Mouse (Mus musculus) brain, embryonic 18.5 days (tissue): ENCODE data around the gene Adss.

Experiments used
- DNase-seq: peaks from one replicate; pipeline ENCODE4 v3.0.0-alpha.2; 2012; ENCODE audit warnings: low read depth, low spot score

Gene Adss

DNA sequence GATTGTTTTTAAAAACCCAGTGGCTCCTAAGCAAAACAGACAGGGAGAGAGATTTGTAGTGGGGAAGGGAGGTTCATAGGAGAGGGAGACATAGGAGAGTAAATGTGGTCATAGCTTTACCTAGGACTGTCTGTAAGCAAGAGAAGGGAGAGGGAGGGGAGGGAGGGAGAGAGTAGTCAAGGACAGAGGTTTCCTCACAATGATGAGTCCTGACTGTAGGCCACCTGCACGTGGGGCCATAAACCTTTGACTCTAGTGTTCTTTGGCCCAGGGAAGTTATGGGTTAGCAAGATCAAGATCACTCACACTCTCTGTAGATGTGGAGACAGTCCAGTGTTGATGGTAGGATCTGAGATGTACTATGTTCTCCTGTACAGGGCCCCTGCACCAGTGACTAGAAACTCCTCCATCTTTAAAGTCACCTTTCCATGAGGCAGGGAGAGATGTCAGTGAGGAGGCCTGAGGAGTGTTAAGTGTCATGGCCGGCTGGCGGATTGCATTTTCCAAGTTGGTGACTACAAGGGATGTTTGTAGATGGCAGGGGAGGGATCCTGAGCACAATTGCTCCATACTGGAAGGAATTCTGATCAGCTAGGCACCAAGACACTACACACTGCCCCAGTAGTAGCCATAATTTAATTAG, 68.3 kb downstream of the Adss start:
- DNase-seq = no peak

GRCm38 (mm10) chr1:177726870-177727269, 69.4 kb downstream of the Adss start:
- DNase-seq = no peak

DNA sequence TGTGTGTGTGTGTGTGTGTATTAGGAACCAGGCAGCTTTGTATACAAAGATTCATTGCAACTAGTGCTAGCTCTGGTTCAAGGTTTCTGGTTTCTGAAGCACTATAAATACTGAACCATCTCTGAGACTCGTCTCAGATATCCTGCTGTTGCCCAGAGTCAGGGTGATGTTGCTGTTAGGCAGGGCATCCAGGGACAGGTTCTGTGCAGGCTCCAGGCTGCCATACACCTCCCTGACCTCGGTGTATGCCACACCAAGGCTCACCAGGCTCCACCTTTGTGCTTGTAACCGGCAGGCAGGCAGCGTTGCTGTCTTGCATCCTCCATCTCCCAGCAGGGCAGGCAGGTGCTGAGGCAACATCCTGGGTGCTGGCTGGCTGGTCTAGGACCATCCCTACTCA, 72.5 kb downstream of the Adss start:
- no peak for DNase-seq

DNA sequence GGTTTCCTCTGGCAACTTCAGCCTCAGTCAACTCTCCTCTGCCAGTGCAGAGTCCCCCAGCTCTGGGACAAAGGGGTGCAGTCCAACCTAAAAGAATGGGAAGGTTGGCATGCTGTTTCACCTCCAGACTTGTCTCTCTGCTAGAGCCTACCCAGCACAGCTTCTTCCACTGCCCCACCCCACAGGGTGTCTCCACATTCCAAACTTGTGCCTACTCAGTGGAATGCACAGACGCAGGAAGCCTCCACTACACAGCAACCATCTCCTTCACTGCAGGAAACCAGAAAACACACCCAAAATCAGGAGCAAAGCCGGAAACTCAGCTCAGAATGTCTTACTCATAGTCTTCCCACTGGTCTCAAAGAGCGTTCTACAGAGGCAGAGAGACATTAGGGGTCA, 77.3 kb downstream of the Adss start:
- no peak for DNase-seq

- no peak for DNase-seq
Observed at GRCm38 (mm10) chr1:177718340-177719028, 77.8 kb downstream of the Adss start.

DNA sequence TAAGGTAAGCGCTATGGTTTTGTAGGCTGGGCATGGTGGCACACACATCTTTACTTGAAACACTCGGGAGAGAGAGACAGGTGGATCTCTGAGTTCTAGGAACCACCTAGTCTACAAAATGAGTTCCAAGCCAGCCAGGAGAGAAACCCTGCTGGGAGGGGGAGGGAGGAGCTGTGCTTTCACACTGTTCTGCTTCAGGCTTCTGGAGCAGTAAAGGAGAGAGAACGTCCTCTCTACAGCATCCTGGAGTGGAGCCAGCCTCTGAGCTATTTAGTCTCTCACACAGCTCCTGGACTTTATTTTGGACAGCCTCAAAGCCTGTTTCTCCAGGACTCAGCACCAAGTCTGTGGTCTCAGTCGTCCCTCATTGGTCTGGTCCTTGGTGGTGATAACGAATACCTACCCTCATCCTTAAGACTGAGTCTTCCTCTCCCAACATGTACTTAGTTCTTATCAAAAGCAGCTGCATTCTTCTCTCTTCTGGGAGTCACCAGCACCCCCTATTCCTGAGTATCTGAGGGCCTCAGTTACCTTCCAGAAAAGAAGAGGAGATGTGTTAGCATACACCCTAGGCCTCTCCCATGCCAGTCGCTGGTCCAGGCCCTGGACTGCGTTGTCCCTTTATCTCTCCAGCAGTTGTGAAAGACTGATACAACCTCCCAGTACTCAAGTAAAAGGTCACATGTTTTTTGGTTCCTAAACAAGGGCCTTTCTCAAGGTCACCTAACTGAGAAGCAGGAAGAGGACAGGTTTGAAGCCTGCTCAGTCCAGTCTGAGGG, 79.1 kb downstream of the Adss start:
- DNase-seq = no peak

DNA sequence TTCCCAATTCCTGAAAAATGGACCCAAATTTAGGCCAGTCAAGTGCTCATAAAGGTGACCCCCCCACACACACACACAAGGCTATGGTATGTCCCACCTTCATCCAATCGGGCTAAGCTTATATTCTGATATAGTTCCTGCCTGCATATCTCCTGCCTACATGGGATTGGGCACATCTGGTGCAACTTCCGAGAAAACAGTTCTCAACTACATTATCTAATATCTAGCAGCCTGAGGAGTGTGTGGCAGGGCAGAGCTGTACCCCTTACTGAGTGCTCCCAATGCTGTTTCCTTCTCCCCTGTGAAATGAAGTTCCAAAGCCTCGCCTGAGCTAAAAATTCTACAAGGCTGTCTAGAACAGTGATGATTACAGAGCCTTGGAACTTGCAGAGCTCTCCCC, 79.9 kb downstream of the Adss start:
- no peak for DNase-seq

GRCm38 (mm10) chr1:177714397-177715012, 81.8 kb downstream of the Adss start:
- DNase-seq = no peak

- no peak for DNase-seq
Observed at GRCm38 (mm10) chr1:177713635-177714396, 82.5 kb downstream of the Adss start.
